Mouse (Mus musculus) CD4-positive, CD25-positive, alpha-beta regulatory T cell, adult 2 months (primary cell): ENCODE measurements around the gene Capn2.

Experiments used
- DNase-seq: peaks from one replicate; pipeline ENCODE4 v3.0.0-alpha.2; 2012; ENCODE audit warnings: low read depth, low spot score

Gene Capn2

DNA sequence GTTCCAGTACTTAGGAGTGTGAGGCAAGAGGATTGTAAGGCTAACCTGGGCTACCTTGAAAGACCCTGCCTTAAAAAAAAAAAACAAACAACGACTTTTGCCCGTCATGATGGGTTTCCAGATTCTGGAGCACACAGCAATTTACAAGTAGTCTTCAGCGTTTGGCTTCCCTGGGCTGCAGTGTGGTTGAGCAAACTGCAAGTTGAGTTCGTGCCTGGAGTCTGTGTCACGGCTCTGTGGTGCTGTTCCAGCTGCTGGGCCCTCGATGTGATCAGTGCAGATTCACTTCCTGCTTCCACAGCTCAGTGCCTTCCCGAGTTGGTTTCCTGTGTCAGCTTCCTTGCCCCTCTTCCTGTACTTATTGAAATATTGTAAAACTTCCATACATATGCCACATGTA, 56.1 kb downstream of the Capn2 start:
- no peak for DNase-seq

DNA sequence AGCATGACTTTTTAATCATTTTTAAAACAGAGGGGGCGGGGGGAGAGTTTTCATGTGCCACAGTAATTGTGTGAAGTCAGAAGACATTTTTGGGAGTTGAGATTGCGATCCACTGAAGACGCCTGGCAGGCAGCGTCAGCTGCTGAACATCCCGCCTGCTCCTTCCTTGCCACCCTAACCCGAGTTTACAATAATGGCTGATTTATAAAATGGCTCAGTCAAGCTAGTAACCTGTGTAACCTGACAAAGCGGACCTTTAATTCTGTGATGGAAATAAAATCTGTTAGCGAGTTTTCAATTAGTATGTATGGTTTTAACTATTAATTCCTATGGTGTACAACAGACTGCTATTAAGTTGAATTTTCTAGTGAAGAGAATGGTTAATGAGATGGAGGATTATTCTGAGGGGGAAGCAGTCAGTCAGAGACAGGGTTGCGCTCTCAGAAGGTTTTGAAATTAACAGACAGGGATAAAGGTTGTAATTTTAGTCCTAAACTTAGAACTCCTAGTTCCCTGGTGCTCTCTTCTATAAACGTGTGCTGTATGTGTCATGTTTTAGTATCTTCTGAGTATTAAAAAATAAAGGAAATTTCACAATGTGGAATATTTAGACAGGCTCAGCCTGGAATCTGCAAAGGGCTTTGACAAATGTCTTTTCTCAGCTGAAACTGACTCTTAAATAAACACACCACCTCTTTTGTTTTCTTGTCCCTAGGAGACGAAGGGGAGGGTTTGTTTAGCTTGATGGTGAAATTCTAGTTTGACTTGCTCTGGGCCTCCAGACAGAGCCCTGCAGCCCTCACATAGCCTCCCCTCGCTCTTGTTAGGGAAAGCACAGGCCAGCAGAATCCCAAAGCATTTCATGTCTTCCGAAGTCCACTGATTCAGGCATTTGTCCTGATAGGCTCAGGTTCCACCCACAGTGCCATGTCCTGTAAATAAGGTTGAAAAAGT, 56.8 kb downstream of the Capn2 start:
- DNase-seq = no peak

DNA sequence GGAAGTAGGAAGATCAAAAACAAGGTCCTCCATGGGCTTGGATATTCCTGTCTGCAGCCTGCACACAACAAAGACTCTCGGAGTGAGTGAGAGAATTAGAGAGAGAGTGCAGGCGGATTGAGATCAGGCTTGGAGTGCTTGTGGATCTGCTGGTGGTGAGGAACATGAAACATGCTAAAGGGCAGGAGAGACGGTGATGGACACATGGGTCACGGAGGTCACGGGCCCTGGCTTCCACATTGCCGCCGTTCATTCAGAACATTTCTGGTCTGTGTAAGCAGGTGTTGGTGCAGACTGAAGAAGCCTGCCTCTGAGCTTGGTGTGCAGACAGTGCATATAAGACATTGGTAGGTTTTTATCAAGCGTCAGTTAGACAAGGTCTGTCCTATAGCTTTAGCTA, 58.0 kb downstream of the Capn2 start:
- DNase-seq = no peak

DNA sequence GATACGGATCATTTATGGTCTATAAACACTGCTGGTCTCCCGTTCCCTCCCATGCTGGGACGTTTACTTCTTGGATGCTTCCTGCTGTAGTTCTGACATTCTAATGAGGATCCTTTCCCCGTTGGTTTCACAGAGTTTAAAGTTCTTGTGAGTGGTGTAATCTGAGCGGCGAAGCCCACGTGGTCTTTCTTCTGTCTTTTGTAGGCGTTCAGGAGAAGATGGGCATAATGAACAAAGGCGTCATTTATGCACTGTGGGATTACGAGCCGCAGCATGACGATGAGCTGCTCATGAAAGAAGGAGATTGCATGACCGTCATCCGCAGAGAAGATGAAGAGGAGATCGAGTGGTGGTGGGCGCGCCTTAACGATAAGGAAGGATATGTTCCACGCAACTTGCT, 58.9 kb downstream of the Capn2 start:
- DNase-seq = no peak

DNA sequence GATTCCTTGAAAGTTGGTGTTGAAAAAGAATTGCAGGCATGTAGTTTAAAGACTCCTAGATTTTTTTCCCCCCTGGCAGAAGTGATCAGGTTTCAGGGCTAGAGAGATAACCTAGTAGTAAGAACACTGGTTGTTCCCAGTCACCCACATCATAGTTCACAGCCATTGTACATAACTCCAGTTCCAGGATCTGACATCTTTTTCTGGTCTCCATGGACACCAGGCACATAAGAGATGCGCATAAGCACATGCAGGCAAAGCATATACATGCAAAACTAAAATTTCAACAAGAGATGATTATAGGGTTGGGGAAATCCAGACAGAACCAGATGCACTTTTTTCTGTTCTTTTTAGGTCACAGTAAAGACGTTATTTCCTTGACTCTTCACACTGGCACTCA, 62.3 kb downstream of the Capn2 start:
- DNase-seq = no peak

DNA sequence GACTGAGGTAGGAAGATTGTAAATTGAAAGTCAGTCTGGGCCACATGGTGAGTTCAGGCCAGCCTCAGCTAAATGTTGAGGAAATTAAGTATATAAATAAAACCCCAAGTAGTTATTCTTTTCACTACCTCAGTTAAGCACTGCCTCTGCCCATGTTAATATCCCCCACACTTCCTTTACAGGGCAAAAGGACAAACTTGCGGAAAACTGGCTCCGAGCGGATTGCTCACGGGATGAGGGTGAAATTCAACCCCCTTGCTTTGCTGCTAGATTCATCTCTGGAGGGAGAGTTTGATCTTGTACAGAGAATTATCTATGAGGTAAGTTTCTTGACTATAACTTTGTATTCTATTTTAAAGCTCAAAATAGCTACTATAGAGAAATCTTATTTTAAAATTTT, 64.9 kb downstream of the Capn2 start:
- DNase-seq = no peak

DNA sequence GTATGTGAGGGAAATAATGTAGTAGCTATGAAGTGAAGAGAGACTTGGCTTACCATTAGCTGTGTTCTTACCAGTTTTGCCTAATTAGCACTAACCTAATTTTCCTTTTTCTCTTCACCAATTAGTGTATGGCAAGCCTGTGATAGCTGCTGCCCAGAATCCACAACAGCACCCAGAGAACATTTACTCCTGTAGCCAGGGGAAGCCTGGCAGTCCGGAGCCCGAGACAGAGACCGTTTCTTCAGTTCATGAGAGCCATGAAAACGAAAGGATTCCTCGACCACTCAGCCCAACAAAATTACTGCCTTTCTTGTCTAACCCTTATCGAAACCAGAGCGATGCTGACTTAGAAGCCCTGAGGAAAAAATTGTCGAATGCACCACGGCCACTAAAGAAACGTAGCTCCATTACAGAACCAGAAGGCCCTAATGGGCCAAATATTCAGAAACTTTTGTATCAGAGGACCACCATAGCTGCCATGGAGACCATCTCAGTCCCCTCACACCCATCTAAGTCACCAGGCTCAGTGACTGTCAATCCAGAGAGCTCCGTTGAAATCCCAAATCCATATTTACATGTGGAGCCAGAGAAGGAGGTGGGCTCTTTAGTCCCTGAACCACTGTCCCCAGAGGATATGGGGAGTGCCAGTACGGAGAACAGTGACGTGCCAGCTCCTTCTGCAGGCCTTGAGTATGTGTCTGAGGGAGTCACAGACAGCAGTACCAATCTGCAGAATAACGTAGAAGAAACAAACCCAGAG, 69.0 kb downstream of the Capn2 start:
- no peak for DNase-seq

DNA sequence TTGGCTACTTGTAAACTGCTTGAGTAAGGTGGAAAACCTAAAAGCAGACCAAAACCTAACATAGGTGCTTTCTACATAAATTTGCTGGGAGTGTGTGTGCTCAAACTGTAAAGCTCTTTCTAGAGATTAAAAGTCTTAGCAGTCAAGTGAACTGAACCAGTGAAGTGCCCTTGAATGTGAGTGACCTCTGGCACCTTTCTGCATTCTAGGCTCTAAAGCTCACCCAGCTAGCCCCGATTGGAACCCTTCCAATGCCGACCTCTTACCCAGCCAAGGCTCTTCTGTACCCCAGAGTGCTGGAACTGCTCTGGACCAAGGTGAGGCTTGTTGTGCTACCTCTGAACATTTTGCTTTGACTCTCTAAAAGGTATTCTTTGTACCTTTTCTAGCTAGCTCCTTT, 73.3 kb downstream of the Capn2 start:
- DNase-seq = no peak

DNA sequence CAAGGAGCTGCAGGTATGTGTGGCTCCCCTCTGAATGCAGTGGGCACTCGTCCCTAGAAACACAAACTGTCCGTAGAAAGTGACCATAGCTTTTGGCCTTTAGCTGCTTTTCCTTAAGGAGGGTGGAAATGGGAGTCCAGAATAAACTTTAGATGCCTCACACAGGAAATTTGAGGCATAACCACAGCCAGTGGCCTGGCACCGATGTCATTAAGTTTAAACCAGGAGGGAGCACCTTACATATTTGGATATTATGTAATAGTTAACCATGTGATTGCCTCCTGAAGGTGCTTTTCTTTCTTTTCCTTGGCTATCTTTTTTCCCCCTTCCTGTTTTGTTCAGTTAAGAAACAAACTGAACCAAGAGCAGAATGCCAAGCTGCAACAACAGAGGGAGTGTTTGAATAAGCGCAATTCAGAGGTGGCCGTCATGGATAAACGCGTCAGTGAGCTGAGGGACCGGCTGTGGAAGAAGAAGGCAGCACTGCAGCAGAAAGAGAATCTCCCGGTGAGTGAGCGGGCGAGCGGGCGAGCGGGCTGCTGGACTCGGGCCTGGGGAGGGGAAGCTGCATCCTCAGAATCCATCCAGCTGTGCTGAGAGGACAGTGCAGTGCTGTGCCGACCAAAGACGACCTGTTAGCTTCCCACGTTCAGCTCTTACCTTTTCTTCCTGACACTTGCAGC, 75.5 kb downstream of the Capn2 start:
- no peak for DNase-seq

DNA sequence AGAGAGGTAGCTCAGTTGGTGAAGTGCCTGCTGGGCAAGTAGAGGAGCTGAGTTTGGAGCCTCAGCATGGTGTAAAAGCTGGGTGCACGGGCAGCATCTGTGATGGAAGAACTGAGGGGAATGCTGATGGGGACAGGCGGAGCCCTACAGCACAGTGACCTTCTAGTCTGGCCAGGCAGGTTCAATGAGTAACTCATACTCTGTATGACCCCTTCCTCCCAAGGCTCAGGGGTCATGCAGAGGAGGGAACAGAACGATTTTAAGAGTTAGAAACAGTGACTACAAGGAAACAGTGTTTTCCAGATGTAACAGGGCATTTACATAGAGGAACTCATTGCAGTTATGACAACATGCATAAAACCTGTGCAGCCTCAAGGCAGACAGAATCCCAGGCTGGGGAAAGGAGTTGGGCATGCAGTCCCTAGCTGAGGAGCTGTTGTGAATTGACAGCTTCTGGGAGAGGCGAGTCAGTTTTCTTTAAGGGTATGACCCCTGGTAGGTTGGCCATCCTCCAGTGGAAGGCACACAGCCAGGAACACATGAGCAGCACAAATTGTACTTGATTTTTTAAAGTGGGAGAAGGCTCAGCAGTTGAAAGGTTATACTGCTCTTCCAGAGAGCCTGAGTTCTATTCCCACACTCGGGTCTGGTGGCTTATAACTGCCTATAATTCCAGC, 77.7 kb downstream of the Capn2 start:
- no peak for DNase-seq

DNA sequence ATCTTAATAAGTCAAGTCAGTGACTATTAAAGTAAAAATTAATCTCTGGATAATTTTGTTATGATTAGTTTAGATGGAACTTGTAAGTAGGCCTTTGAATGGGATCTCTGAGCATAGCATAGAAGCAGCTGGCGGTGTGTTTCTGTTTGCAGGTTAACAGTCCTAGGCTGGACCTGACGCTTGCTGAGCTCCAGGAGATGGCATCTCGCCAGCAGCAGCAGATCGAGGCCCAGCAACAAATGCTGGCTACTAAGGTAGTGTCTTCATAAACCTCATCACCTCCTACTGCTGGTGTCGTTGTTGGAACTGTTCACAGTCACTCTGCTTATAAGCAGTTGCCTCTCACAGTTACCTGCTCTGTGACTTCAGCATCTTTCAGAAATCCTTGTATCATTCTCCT, 80.7 kb downstream of the Capn2 start:
- DNase-seq = no peak

DNA sequence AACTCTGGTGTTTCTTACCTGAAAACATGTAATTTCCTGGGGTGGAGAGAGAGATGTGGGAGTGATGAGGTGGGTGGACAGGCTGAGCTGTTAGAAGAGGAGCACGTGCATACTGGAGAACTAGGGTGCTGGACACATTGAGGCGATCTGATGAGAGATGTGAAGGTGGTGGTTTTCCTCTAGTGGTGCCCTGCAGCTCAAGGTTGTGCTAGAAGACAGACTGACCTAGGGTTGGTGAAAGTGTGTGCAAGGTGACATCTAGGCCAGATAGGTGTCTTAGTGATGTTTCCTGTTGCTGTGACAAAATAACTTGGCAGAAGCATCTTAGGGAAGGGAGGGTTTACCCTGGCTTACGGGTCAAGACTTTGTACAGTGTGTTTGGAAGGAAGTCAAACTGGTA, 85.3 kb downstream of the Capn2 start:
- DNase-seq = no peak

DNA sequence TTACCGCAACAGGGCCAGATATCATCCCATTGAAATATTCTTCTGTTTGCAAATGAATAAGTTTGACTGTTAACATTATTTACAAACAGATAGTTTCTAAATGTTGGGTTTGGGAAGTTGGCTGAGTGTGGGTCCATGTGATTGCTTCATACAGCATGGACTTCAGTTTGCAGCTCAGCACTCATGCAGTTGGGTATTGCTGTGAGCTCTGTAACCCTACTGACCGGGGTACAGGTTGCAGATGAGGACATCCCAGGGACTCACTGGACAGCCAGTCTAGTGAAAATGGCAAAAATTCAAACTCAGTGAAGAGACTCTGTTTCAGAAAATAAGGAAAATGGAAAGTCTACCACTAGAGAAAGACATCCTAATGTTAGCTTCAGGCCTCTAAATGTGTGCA, 86.7 kb downstream of the Capn2 start:
- no peak for DNase-seq

DNA sequence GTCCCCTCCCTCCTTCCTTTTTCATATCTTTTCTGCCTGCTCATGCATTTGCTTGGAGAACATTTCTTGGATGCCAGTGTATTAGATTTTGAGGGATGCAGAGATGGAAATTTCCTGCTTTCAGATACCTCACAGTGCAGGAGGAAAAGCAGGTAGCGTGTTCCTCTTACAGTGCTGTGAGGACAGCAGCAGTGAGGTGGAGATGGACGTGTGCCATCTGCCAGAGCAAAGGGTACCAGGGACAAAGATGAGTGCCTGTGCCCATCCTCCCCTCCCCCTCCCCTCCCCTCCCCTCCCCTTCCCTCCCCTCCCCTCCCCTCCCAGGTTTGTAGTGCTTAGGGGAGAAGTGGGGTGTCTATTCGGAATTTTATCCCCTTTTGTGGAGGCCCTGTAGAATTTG, 87.6 kb downstream of the Capn2 start:
- no peak for DNase-seq

DNA sequence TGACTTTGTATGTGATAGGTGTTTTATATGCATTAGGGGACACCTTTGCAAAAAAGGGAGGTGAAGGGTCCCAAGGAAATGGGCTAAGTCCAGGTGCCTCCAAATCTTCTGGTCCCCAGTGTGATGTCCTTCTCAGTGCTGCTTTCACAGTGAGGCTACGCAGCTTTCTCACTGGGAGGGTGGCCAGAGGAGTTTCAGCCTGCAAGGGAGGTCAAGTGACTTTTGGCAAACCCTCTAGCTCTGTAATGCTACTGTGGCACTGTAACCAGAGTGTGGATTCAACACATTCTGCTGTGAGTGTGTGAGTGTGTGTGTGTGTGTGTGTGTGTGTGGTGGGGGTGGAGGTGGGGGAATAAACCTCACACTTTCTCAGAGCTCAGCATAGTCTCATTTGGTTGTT, 90.0 kb downstream of the Capn2 start:
- no peak for DNase-seq

DNA sequence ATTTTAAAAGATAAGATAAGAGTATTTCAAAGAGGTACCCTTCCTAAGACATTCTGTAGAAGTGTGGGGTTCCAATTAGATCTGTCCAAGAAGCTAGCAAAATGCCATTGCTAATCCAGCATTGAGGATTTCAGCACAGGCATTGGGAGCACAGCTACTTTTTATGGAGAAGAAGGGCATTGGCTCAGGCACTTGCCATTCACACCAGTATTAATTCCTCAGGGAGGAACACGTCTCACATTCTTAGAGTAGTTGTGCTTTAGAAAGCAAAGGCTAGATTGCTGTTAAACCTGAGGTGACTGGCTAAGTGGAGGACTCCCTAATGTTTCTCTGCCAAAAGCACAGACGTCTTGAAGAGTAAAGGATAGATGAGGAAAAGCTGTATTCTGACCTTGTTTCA, 91.0 kb downstream of the Capn2 start:
- DNase-seq = no peak

DNA sequence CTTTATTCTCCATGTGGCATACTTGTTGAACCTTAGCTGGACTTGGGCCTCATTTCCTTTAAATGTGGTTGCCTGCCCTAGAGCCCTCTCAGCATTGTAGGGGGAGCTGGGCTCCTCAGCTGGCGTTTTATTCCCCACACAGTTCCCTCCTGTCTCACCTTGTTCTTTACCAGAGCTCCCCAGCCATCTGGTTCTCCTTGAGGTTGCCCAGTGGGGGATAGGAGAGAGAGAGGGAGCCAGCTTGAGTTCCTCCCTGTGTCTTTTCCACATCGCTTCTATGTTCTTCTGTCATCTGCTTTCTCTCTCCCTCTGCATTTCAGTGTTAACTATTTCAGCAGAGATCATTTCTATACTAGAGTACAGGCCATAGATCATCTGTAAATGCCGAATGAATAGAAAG, 92.2 kb downstream of the Capn2 start:
- DNase-seq = no peak

DNA sequence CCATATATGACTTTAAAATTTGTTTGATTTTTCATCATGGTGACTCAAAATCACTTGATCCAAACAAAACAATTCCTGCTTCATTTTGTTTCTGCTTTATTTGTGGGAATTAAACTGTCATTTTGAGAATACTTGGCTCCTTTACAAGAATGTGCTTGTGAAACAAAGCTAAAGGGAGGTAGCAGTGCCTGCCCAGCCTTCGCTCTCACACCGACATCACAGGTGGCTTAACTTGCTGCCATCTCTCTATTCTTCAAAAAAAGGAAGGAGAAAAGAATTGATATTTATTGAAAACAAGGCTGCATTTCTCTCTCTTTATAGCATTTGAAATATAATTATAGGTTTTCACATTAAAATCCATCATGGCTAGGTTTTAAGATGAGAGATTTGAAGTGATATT, 93.1 kb downstream of the Capn2 start:
- DNase-seq = no peak

DNA sequence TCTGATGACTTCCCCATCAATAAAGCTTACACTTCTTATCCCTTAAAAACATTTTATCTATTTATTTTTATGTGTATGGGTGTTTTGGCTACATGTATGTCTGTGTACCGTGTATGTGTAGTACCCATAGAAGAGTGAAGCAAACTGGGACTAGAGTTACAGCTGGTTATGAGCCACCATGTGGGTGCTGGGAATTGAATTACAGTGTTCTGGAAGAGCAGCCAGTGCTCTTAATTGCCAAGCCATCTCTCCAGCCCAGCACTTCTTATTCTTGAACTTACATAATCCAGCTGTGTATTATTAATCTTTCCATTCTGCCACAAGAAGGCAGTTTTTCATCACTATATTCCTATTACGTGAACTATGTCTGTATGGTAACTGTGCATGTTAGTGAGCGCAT, 97.9 kb downstream of the Capn2 start:
- DNase-seq = no peak
